11 mouse cellular contexts compared by ENCODE assay signal in genomic region chr11:96332105-96332504, GRCm38 (mm10). TPM values are rescaled to one million over a fixed set of nuclear protein-coding genes. Genes with fewer than 3 reads are reported as not detected.
DNase-seq lines count a peak whose midpoint lies in the region; ATAC-seq and TF ChIP-seq lines count a peak whose summit lies in the region.
"Had no signal": no experiment of that assay in that cellular context is flagged by ENCODE, and none has a peak within 500 bp of the region (broad histone marks: within the 10 kb centered on the region; RNA-seq: fewer than 3 reads in every experiment).

No protein-coding gene starts in this region.

- H3K4me3 ChIP-seq in heart, embryonic 10.5 days, result peak overlapping the region; percentile 59
- H3K4me3 ChIP-seq in lung, embryonic 14.5 days (ENCODE audit: low read depth, low read length), result peak overlapping the region; percentile 64
- H3K4me3 ChIP-seq in intestine, embryonic 16.5 days (ENCODE audit: low read length), result peak overlapping the region; percentile 51
- H3K4me3 ChIP-seq in stomach, embryonic 15.5 days (replicated peaks), result peak overlapping the region; percentile 50
- no peak overlapping the region for H3K4me3 ChIP-seq in forebrain, embryonic 15.5 days

- TF ChIP-seq CTCF in lung, embryonic 14.5 days (IDR thresholded peaks at IDR 0.05; ENCODE audit: low read depth), result no peak

- H3K27ac ChIP-seq in heart, embryonic 10.5 days, result peak overlapping the region; percentile 89
- H3K27ac ChIP-seq in lung, embryonic 14.5 days (ENCODE audit: low read depth), result peak overlapping the region; percentile 100
- peak overlapping the region; percentile 92 for H3K27ac ChIP-seq in intestine, embryonic 16.5 days (ENCODE audit: low read length)
- peak overlapping the region; percentile 93 for H3K27ac ChIP-seq in stomach, embryonic 15.5 days
- H3K27ac ChIP-seq in forebrain, embryonic 15.5 days (replicated peaks), result no peak overlapping the region

- WGBS in heart, embryonic 10.5 days, result 3% methylated on average over 8 of the region's 8 CpGs
- 4% methylated on average over 8 of the region's 8 CpGs for WGBS in lung, embryonic 14.5 days
- WGBS in intestine, embryonic 16.5 days, result 8% methylated on average over 8 of the region's 8 CpGs
- WGBS in stomach, embryonic 15.5 days, result 6% methylated on average over 8 of the region's 8 CpGs
- 0% methylated on average over 8 of the region's 8 CpGs for WGBS in forebrain, embryonic 15.5 days

- no peaks in the 10 kb centered on the region for H3K36me3 ChIP-seq in heart, embryonic 10.5 days
- peaks cover 42% of the 10 kb centered on the region for H3K36me3 ChIP-seq in lung, embryonic 14.5 days (ENCODE audit: insufficient read depth)
- no peaks in the 10 kb centered on the region for H3K36me3 ChIP-seq in intestine, embryonic 16.5 days (ENCODE audit: control insufficient read depth, insufficient read depth, low read length)
- no peaks in the 10 kb centered on the region for H3K36me3 ChIP-seq in stomach, embryonic 15.5 days
- no peaks in the 10 kb centered on the region for H3K36me3 ChIP-seq in forebrain, embryonic 15.5 days

- peak overlapping the region; percentile 97 for H3K9ac ChIP-seq in lung, embryonic 14.5 days
- peak overlapping the region; percentile 79 for H3K9ac ChIP-seq in intestine, embryonic 16.5 days (ENCODE audit: low read depth, low read length)
- peak overlapping the region; percentile 22; the same call in 1 of the 2 replicates for H3K9ac ChIP-seq in stomach, embryonic 15.5 days
- H3K9ac ChIP-seq in forebrain, embryonic 15.5 days (replicated peaks), result no peak overlapping the region

- H3K4me2 ChIP-seq in lung, embryonic 14.5 days, result peak overlapping the region; percentile 84
- H3K4me2 ChIP-seq in intestine, embryonic 16.5 days (ENCODE audit: low read depth, low read length), result peak overlapping the region; percentile 65
- peak overlapping the region; percentile 61 for H3K4me2 ChIP-seq in stomach, embryonic 15.5 days
- H3K4me2 ChIP-seq in forebrain, embryonic 15.5 days (replicated peaks), result no peak overlapping the region
- H3K4me2 ChIP-seq: midbrain, embryonic 11.5 days had no signal

- ATAC-seq in lung, embryonic 14.5 days (ENCODE audit: insufficient read depth), result 0 out of 2 replicates have a peak, but pooled peaks have one; percentile 21
- no peak for ATAC-seq in intestine, embryonic 16.5 days
- ATAC-seq in stomach, embryonic 15.5 days (ENCODE audit: insufficient read depth, low FRiP score, low read depth), result no peak
- no peak for ATAC-seq in forebrain, embryonic 15.5 days (replicated peaks)

- peaks cover 100% of the 10 kb centered on the region for H3K27me3 ChIP-seq in heart, embryonic 10.5 days (ENCODE audit: insufficient read depth, poor library complexity, severe bottlenecking)
- peaks cover 25% of the 10 kb centered on the region for H3K27me3 ChIP-seq in lung, embryonic 14.5 days (ENCODE audit: insufficient read depth, low read length)
- peaks cover 3% of the 10 kb centered on the region; the same call in 1 of the 2 replicates for H3K27me3 ChIP-seq in intestine, embryonic 16.5 days (replicated peaks; ENCODE audit: control insufficient read depth, insufficient read depth, low read length)
- H3K27me3 ChIP-seq in stomach, embryonic 15.5 days (replicated peaks), result peaks cover 8% of the 10 kb centered on the region
- H3K27me3 ChIP-seq in forebrain, embryonic 15.5 days, result peaks cover 99% of the 10 kb centered on the region

- H3K4me1 ChIP-seq in heart, embryonic 10.5 days, result peaks cover 20% of the 10 kb centered on the region
- peaks cover 21% of the 10 kb centered on the region for H3K4me1 ChIP-seq in lung, embryonic 14.5 days (ENCODE audit: insufficient read depth)
- peaks cover 59% of the 10 kb centered on the region for H3K4me1 ChIP-seq in intestine, embryonic 16.5 days (ENCODE audit: control insufficient read depth, insufficient read depth, low read length)
- peaks cover 55% of the 10 kb centered on the region for H3K4me1 ChIP-seq in stomach, embryonic 15.5 days
- H3K4me1 ChIP-seq in forebrain, embryonic 15.5 days, result no peaks in the 10 kb centered on the region

- no peak for DNase-seq in heart, embryonic 10.5 days (ENCODE audit: low spot score)
- no peak for DNase-seq in heart, adult 11 months
- peak; percentile 78 for DNase-seq in lung, embryonic 14.5 days
- DNase-seq in lung, postnatal 4 days, result no peak
- DNase-seq in adrenal gland, adult 2 months, result no peak
- DNase-seq: cerebellum, postnatal 36 days had no signal

- H3K9me3 ChIP-seq in heart, embryonic 10.5 days, result no peaks in the 10 kb centered on the region
- H3K9me3 ChIP-seq in lung, embryonic 14.5 days (ENCODE audit: low read depth, low read length), result no peaks in the 10 kb centered on the region
- H3K9me3 ChIP-seq in intestine, embryonic 16.5 days (ENCODE audit: control insufficient read depth, low read length), result no peaks in the 10 kb centered on the region
- H3K9me3 ChIP-seq in stomach, embryonic 15.5 days, result no peaks in the 10 kb centered on the region
- H3K9me3 ChIP-seq in forebrain, embryonic 15.5 days, result no peaks in the 10 kb centered on the region

RNA-seq across cellular contexts. Expression of gene Hoxb3, which starts 9.0 kb away (rescaled TPM):
- polyA plus RNA-seq in heart, embryonic 10.5 days (2016; fragmentation: Nextera tagmentation; extraction: Ambion mirVana), result 0.42 and 1.8 TPM in 2 replicates
- 3.9 and 6.3 TPM in 2 replicates for polyA plus RNA-seq in lung, embryonic 14.5 days (2014; fragmentation: Nextera tagmentation; extraction: Ambion mirVana)
- polyA plus RNA-seq in intestine, embryonic 16.5 days (2015; fragmentation: Nextera tagmentation; extraction: Ambion mirVana), result 1.4 and 1.5 TPM in 2 replicates
- polyA plus RNA-seq in stomach, embryonic 15.5 days (2015; fragmentation: Nextera tagmentation; extraction: Ambion mirVana), result 2.5 and 2.7 TPM in 2 replicates
- total RNA-seq in adrenal gland, adult 2 months (2021), result 10 to 100 TPM; 20.1 to 21.9 TPM
- 89.4 and 94.9 TPM in 2 replicates for polyA plus RNA-seq in adrenal gland, adult 2 months (2012; rRNA removed)
- not detected in 2 replicates for polyA plus RNA-seq in forebrain, embryonic 15.5 days (2015; fragmentation: Nextera tagmentation; extraction: Ambion mirVana)
- total RNA-seq: left cerebral cortex, adult 8-10 months had no signal
- polyA plus RNA-seq: midbrain, embryonic 11.5 days had no signal

RNA-seq across cellular contexts. Expression of gene Hoxb4, which starts 14.0 kb away (rescaled TPM):
- polyA plus RNA-seq in heart, embryonic 10.5 days (2016; fragmentation: Nextera tagmentation; extraction: Ambion mirVana), result 0.31 and 2.0 TPM in 2 replicates
- 3.8 and 3.9 TPM in 2 replicates for polyA plus RNA-seq in lung, embryonic 14.5 days (2014; fragmentation: Nextera tagmentation; extraction: Ambion mirVana)
- polyA plus RNA-seq in intestine, embryonic 16.5 days (2015; fragmentation: Nextera tagmentation; extraction: Ambion mirVana), result 1.8 and 2.0 TPM in 2 replicates
- 3.4 and 3.6 TPM in 2 replicates for polyA plus RNA-seq in stomach, embryonic 15.5 days (2015; fragmentation: Nextera tagmentation; extraction: Ambion mirVana)
- 10 to 100 TPM; 16.7 to 21.8 TPM for total RNA-seq in adrenal gland, adult 2 months (2021)
- 27.9 and 30.0 TPM in 2 replicates for polyA plus RNA-seq in adrenal gland, adult 2 months (2012; rRNA removed)
- not detected in 2 replicates for polyA plus RNA-seq in forebrain, embryonic 15.5 days (2015; fragmentation: Nextera tagmentation; extraction: Ambion mirVana)
- polyA plus RNA-seq: midbrain, embryonic 11.5 days had no signal

RNA-seq across cellular contexts. Expression of gene Hoxb2, which starts 18.2 kb away (rescaled TPM):
- polyA plus RNA-seq in heart, embryonic 10.5 days (2016; fragmentation: Nextera tagmentation; extraction: Ambion mirVana), result 5.7 and 27.6 TPM in 2 replicates
- polyA plus RNA-seq in lung, embryonic 14.5 days (2014; fragmentation: Nextera tagmentation; extraction: Ambion mirVana), result 48.9 and 51.6 TPM in 2 replicates
- polyA plus RNA-seq in intestine, embryonic 16.5 days (2015; fragmentation: Nextera tagmentation; extraction: Ambion mirVana), result 9.6 and 11.6 TPM in 2 replicates
- polyA plus RNA-seq in stomach, embryonic 15.5 days (2015; fragmentation: Nextera tagmentation; extraction: Ambion mirVana), result 20.3 and 21.0 TPM in 2 replicates
- total RNA-seq in adrenal gland, adult 2 months (2021), result 10 to 100 TPM; 18.7 to 22.6 TPM
- polyA plus RNA-seq in adrenal gland, adult 2 months (2012; rRNA removed), result 69.6 and 86.1 TPM in 2 replicates
- not detected in 2 replicates for polyA plus RNA-seq in forebrain, embryonic 15.5 days (2015; fragmentation: Nextera tagmentation; extraction: Ambion mirVana)
- total RNA-seq: left cerebral cortex, adult 8-10 months had no signal
- polyA plus RNA-seq: midbrain, embryonic 11.5 days had no signal

RNA-seq across cellular contexts. Expression of gene Hoxb5, which starts 29.0 kb away (rescaled TPM):
- polyA plus RNA-seq in heart, embryonic 10.5 days (2016; fragmentation: Nextera tagmentation; extraction: Ambion mirVana), result 1.0 and 5.2 TPM in 2 replicates
- 65.9 and 76.1 TPM in 2 replicates for polyA plus RNA-seq in lung, embryonic 14.5 days (2014; fragmentation: Nextera tagmentation; extraction: Ambion mirVana)
- polyA plus RNA-seq in intestine, embryonic 16.5 days (2015; fragmentation: Nextera tagmentation; extraction: Ambion mirVana), result 26.4 and 28.7 TPM in 2 replicates
- 17.6 and 17.9 TPM in 2 replicates for polyA plus RNA-seq in stomach, embryonic 15.5 days (2015; fragmentation: Nextera tagmentation; extraction: Ambion mirVana)
- 10 to 100 TPM; 15.2 to 31.6 TPM for total RNA-seq in adrenal gland, adult 2 months (2021)
- 43.4 and 45.6 TPM in 2 replicates for polyA plus RNA-seq in adrenal gland, adult 2 months (2012; rRNA removed)
- not detected in 2 replicates for polyA plus RNA-seq in forebrain, embryonic 15.5 days (2015; fragmentation: Nextera tagmentation; extraction: Ambion mirVana)
- total RNA-seq: left cerebral cortex, adult 8-10 months had no signal
- polyA plus RNA-seq: midbrain, embryonic 11.5 days had no signal

RNA-seq across cellular contexts. Expression of gene Hoxb1, which starts 33.4 kb away (rescaled TPM):
- 0.20 and 3.3 TPM in 2 replicates for polyA plus RNA-seq in heart, embryonic 10.5 days (2016; fragmentation: Nextera tagmentation; extraction: Ambion mirVana)
- polyA plus RNA-seq in lung, embryonic 14.5 days (2014; fragmentation: Nextera tagmentation; extraction: Ambion mirVana), result 0.08 TPM in 1 of 2 replicates, not detected in the other
- polyA plus RNA-seq in intestine, embryonic 16.5 days (2015; fragmentation: Nextera tagmentation; extraction: Ambion mirVana), result not detected in 2 replicates
- polyA plus RNA-seq in stomach, embryonic 15.5 days (2015; fragmentation: Nextera tagmentation; extraction: Ambion mirVana), result 0.10 TPM in 1 of 2 replicates, not detected in the other
- total RNA-seq in adrenal gland, adult 2 months (2021), result not detected
- polyA plus RNA-seq in adrenal gland, adult 2 months (2012; rRNA removed), result not detected in 2 replicates
- not detected in 2 replicates for polyA plus RNA-seq in forebrain, embryonic 15.5 days (2015; fragmentation: Nextera tagmentation; extraction: Ambion mirVana)
- total RNA-seq: left cerebral cortex, adult 8-10 months had no signal
- polyA plus RNA-seq: midbrain, embryonic 11.5 days had no signal

Comparison
In these comparisons a context has a peak if more than half of its experiments do, and no peak if none do; other contexts are left out.
1. RNA of gene Hoxb3, which starts 9.0 kb away (polyA plus RNA-seq): 89.4 to 94.9 TPM in adrenal gland, adult 2 months; 3.9 to 6.3 TPM in lung, embryonic 14.5 days, 2.5 to 2.7 TPM in stomach, embryonic 15.5 days, 0.42 to 1.8 TPM in heart, embryonic 10.5 days, 1.4 to 1.5 TPM in intestine, embryonic 16.5 days and not detected in forebrain, embryonic 15.5 days; every median in the first group is over 10 times any median in the second.